Mouse (Mus musculus): Measurements from ENCODE around the gene Iqschfp. TPM values are rescaled to one million over a fixed set of nuclear protein-coding genes. Genes with fewer than 3 reads are reported as not detected.

Gene Iqschfp
- polyA plus RNA-seq, 1 experiment from 2014 or later: not detected

- no peak overlapping the region for H3K9ac ChIP-seq (ENCODE audit: low read depth, low read length)
- peaks cover 5% of the 10 kb centered on the region for H3K4me1 ChIP-seq (replicated peaks; ENCODE audit: control insufficient read depth, insufficient read depth, low read length)
- no peaks in the 10 kb centered on the region for H3K27me3 ChIP-seq (replicated peaks; ENCODE audit: control insufficient read depth, insufficient read depth, low read length)
- H3K4me3 ChIP-seq (ENCODE audit: low read depth, low read length): no peak overlapping the region
- ATAC-seq (replicated peaks; ENCODE audit: low FRiP score): no peak
- DNase-seq (ENCODE audit: low spot score): no peak
- no peak overlapping the region for H3K27ac ChIP-seq (ENCODE audit: low read depth, low read length)
- peak overlapping the region; percentile 1; the same call in 1 of the 2 replicates for H3K4me2 ChIP-seq
- WGBS: 71% methylated on average over 12 of the region's 12 CpGs
- H3K9me3 ChIP-seq (ENCODE audit: control insufficient read depth, low read length): no peaks in the 10 kb centered on the region
- no peaks in the 10 kb centered on the region for H3K36me3 ChIP-seq (ENCODE audit: control insufficient read depth, insufficient read depth, low read length)
Measured at GRCm38 (mm10) chr3:68582103-68582740, 690.2 kb downstream of the Iqschfp start.

- Histone ChIP-seq H3K4me3 (ENCODE audit: low read depth, low read length) (no peak overlapping the region), H3K4me1 (replicated peaks; ENCODE audit: control insufficient read depth, insufficient read depth, low read length) (peaks cover 5% of the 10 kb centered on the region), H3K4me2 (peak overlapping the region; percentile 24; the same call in 1 of the 2 replicates), H3K36me3 (ENCODE audit: control insufficient read depth, insufficient read depth, low read length) (no peaks in the 10 kb centered on the region), H3K27me3 (replicated peaks; ENCODE audit: control insufficient read depth, insufficient read depth, low read length) (no peaks in the 10 kb centered on the region), H3K9me3 (ENCODE audit: control insufficient read depth, low read length) (no peaks in the 10 kb centered on the region), H3K9ac (ENCODE audit: low read depth, low read length) (no peak overlapping the region), H3K27ac (ENCODE audit: low read depth, low read length) (no peak overlapping the region)
- WGBS: 47% methylated on average over 14 of the region's 14 CpGs
- DNase-seq (ENCODE audit: low spot score) (no peak), ATAC-seq (replicated peaks; ENCODE audit: low FRiP score) (no peak)
Measured at GRCm38 (mm10) chr3:68583031-68583693, 691.1 kb downstream of the Iqschfp start.

DNA sequence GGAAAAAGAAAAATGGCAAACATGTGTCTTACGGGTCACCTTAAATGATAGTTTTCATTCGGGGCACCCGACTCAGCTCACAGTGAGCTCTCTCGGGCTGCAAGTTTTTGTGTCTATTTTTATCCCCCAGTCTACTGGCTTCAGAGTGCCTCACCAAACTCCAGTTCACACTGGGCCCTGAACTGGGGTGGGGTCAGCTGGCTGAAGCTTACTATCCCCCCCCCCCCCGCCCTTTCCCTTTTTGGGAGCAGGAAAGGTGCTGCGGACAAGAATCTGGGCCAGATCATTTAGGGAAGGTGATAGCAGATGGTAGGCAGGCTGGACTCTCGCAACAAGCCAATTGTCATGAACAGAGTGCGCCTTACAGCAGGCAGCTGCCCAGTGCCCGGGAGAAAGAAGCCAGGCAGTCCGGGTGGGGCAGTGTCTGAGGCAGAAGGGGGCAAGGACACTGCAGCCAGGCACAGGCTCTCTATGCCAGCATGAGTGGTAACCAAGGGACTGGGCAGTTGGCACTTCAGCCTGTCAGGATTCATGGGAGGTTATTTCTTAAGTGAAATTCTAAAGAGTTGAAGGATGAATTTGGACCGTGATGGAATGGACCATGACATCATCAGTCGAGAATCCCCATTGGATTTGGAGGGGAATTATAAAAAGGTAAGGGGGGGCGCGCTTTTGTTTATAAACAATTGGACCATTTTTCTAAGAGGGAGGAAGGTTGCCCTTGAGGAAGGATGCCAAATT lies 691.9 kb downstream of the Iqschfp start:
- Histone ChIP-seq H3K27me3 (replicated peaks; ENCODE audit: control insufficient read depth, insufficient read depth, low read length) (no peaks in the 10 kb centered on the region), H3K27ac (ENCODE audit: low read depth, low read length) (no peak overlapping the region), H3K9ac (ENCODE audit: low read depth, low read length) (no peak overlapping the region), H3K4me2 (no peak overlapping the region; the same call in 1 of the 2 replicates), H3K36me3 (ENCODE audit: control insufficient read depth, insufficient read depth, low read length) (no peaks in the 10 kb centered on the region), H3K4me1 (replicated peaks; ENCODE audit: control insufficient read depth, insufficient read depth, low read length) (peaks cover 5% of the 10 kb centered on the region), H3K9me3 (ENCODE audit: control insufficient read depth, low read length) (no peaks in the 10 kb centered on the region), H3K4me3 (ENCODE audit: low read depth, low read length) (no peak overlapping the region)
- 63% methylated on average over 14 of the region's 14 CpGs for WGBS
- ATAC-seq (replicated peaks; ENCODE audit: low FRiP score) (no peak), DNase-seq (ENCODE audit: low spot score) (no peak)

GRCm38 (mm10) chr3:68585213-68585612 lies 693.2 kb downstream of the Iqschfp start:
- DNase-seq (ENCODE audit: low spot score) (no peak), ATAC-seq (replicated peaks; ENCODE audit: low FRiP score) (no peak)
- Histone ChIP-seq H3K9ac (ENCODE audit: low read depth, low read length) (no peak overlapping the region), H3K4me3 (ENCODE audit: low read depth, low read length) (no peak overlapping the region), H3K27ac (ENCODE audit: low read depth, low read length) (no peak overlapping the region), H3K36me3 (ENCODE audit: control insufficient read depth, insufficient read depth, low read length) (no peaks in the 10 kb centered on the region), H3K9me3 (ENCODE audit: control insufficient read depth, low read length) (no peaks in the 10 kb centered on the region), H3K4me1 (replicated peaks; ENCODE audit: control insufficient read depth, insufficient read depth, low read length) (peaks cover 5% of the 10 kb centered on the region), H3K27me3 (replicated peaks; ENCODE audit: control insufficient read depth, insufficient read depth, low read length) (no peaks in the 10 kb centered on the region), H3K4me2 (no peak overlapping the region)
- WGBS: 79% methylated on average over 4 of the region's 4 CpGs

DNA sequence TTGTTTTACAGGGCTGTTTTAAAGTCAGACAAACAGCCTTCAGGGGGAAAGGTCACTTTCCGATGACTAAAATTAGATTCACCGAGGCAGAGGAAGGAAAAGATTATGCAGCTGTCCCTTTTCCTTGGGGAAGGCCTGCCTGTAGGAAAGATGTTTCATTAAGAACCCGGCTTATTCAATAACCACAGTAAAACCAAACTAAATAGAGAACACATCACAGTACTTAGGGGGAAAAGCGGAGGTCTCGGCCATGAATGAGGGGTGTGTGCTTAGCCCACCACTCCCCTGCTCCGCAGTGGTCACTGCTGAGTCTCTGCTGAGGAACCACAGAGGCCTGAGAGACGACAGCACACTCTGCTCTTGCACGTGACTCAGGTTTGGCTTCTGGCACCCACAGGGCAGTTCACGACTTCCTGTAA lies 694.6 kb downstream of the Iqschfp start:
- no peaks in the 10 kb centered on the region for H3K27me3 ChIP-seq (replicated peaks; ENCODE audit: control insufficient read depth, insufficient read depth, low read length)
- WGBS: 37% methylated on average over 9 of the region's 9 CpGs
- H3K27ac ChIP-seq (ENCODE audit: low read depth, low read length): no peak overlapping the region
- H3K9ac ChIP-seq (ENCODE audit: low read depth, low read length): no peak overlapping the region
- DNase-seq (ENCODE audit: low spot score) (no peak), ATAC-seq (replicated peaks; ENCODE audit: low FRiP score) (no peak)
- peaks cover 5% of the 10 kb centered on the region for H3K4me1 ChIP-seq (replicated peaks; ENCODE audit: control insufficient read depth, insufficient read depth, low read length)
- H3K4me2 ChIP-seq: 0 out of 2 replicates have a peak overlapping the region, but pooled peaks have one; percentile 7
- H3K36me3 ChIP-seq (ENCODE audit: control insufficient read depth, insufficient read depth, low read length): no peaks in the 10 kb centered on the region
- H3K4me3 ChIP-seq (ENCODE audit: low read depth, low read length): no peak overlapping the region
- no peaks in the 10 kb centered on the region for H3K9me3 ChIP-seq (ENCODE audit: control insufficient read depth, low read length)

DNA sequence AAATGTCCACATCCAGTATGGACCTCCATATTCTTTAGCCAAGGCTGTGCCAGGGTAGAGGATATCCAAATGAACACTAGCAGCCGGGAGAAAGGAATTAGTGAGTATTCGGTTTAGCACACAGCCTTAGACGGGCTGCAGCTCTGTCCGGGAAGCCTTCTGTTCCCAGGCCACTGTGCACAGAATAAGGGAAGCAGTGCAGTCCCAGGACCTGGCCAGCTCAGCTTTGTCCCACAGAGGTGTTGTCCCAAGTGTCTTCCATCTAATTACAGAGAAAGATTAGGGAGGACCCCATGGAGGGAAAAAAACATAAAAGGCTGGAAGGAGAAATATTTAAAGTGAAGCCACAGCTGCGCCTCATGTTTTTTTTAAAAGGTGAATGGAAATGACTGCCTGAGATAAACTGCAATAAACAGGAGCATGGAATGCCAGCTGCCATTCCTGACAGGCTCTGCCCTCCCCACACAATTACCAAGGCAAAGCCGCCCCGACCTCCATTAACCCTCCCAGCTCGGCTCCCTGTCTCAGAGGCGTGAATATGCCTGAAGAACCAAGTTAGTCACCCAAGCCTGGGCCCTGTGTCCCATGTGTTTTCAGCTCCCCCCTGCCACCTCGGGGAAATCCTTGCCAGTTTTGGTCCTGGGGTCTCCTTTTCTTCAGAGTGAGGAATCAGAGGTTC lies 695.7 kb downstream of the Iqschfp start:
- no peak overlapping the region for H3K27ac ChIP-seq (ENCODE audit: low read depth, low read length)
- no peaks in the 10 kb centered on the region for H3K27me3 ChIP-seq (replicated peaks; ENCODE audit: control insufficient read depth, insufficient read depth, low read length)
- no peak overlapping the region for H3K9ac ChIP-seq (ENCODE audit: low read depth, low read length)
- peaks cover 5% of the 10 kb centered on the region for H3K4me1 ChIP-seq (replicated peaks; ENCODE audit: control insufficient read depth, insufficient read depth, low read length)
- no peaks in the 10 kb centered on the region for H3K9me3 ChIP-seq (ENCODE audit: control insufficient read depth, low read length)
- ATAC-seq (replicated peaks; ENCODE audit: low FRiP score): no peak
- no peak for DNase-seq (ENCODE audit: low spot score)
- 70% methylated on average over 10 of the region's 10 CpGs for WGBS
- no peak overlapping the region for H3K4me3 ChIP-seq (ENCODE audit: low read depth, low read length)
- no peak overlapping the region for H3K4me2 ChIP-seq
- H3K36me3 ChIP-seq (ENCODE audit: control insufficient read depth, insufficient read depth, low read length): no peaks in the 10 kb centered on the region

- Histone ChIP-seq H3K36me3 (ENCODE audit: control insufficient read depth, insufficient read depth, low read length) (no peaks in the 10 kb centered on the region), H3K4me1 (replicated peaks; ENCODE audit: control insufficient read depth, insufficient read depth, low read length) (peaks cover 5% of the 10 kb centered on the region), H3K27ac (ENCODE audit: low read depth, low read length) (no peak overlapping the region), H3K4me2 (no peak overlapping the region), H3K27me3 (replicated peaks; ENCODE audit: control insufficient read depth, insufficient read depth, low read length) (no peaks in the 10 kb centered on the region), H3K4me3 (ENCODE audit: low read depth, low read length) (no peak overlapping the region), H3K9me3 (ENCODE audit: control insufficient read depth, low read length) (no peaks in the 10 kb centered on the region), H3K9ac (ENCODE audit: low read depth, low read length) (no peak overlapping the region)
- 77% methylated on average over 9 of the region's 9 CpGs for WGBS
- ATAC-seq (replicated peaks; ENCODE audit: low FRiP score) (no peak), DNase-seq (ENCODE audit: low spot score) (no peak)
Measured at GRCm38 (mm10) chr3:68589220-68589840, 697.3 kb downstream of the Iqschfp start.

GRCm38 (mm10) chr3:68590436-68590835 lies 698.4 kb downstream of the Iqschfp start:
- no peaks in the 10 kb centered on the region for H3K9me3 ChIP-seq (ENCODE audit: control insufficient read depth, low read length)
- DNase-seq (ENCODE audit: low spot score) (no peak), ATAC-seq (replicated peaks; ENCODE audit: low FRiP score) (no peak)
- H3K4me1 ChIP-seq (replicated peaks; ENCODE audit: control insufficient read depth, insufficient read depth, low read length): peaks cover 5% of the 10 kb centered on the region
- no peak overlapping the region for H3K4me2 ChIP-seq
- no peak overlapping the region for H3K27ac ChIP-seq (ENCODE audit: low read depth, low read length)
- no peaks in the 10 kb centered on the region for H3K36me3 ChIP-seq (ENCODE audit: control insufficient read depth, insufficient read depth, low read length)
- H3K4me3 ChIP-seq (ENCODE audit: low read depth, low read length): no peak overlapping the region
- WGBS: 71% methylated on average over 8 of the region's 8 CpGs
- no peaks in the 10 kb centered on the region for H3K27me3 ChIP-seq (replicated peaks; ENCODE audit: control insufficient read depth, insufficient read depth, low read length)
- no peak overlapping the region for H3K9ac ChIP-seq (ENCODE audit: low read depth, low read length)
